Mouse (Mus musculus) G1E (cell line): ENCODE results near the gene Nr2f2.

Experiments used
- CTCF ChIP-seq: IDR thresholded peaks from 2 replicates; pipeline ENCODE4 v1.5.1; 2012; ENCODE audit warnings: low read depth, low read length, inconsistent platforms, mixed read lengths
- GATA1 ChIP-seq: IDR thresholded peaks from 2 replicates; pipeline ENCODE4 v1.6.1; 2012; ENCODE audit warnings: borderline replicate concordance, low read length, inconsistent platforms, mixed read lengths
- GATA2 ChIP-seq: IDR thresholded peaks from 2 replicates; pipeline ENCODE4 v1.6.1; 2012; ENCODE audit warnings: low read depth, low read length, inconsistent platforms, borderline replicate concordance
- POLR2AphosphoS5 ChIP-seq: IDR thresholded peaks from 2 replicates; pipeline ENCODE4 v1.6.1; 2012; ENCODE audit warnings: low read depth, low read length, inconsistent platforms; ENCODE audit not compliant: insufficient replicate concordance
- TAL1 ChIP-seq: conservative IDR thresholded peaks from 2 replicates; pipeline ENCODE4 v1.6.1; 2012; ENCODE audit warnings: low read depth, low read length, inconsistent platforms, mixed read lengths

- TF ChIP-seq CTCF (no peak), GATA1 (no peak), TAL1 (no peak), POLR2AphosphoS5 (no peak), GATA2 (no peak)
Measured at GRCm38 (mm10) chr7:70407123-70407522, 40.6 kb upstream of the Nr2f2 start.
